Mouse (Mus musculus): ENCODE results near the gene Cenpf. TPM values are rescaled to one million over a fixed set of nuclear protein-coding genes. Genes with fewer than 3 reads are reported as not detected.

Gene Cenpf
- polyA plus RNA-seq, 2 experiments, result 12.0 to 43.2 TPM

GRCm38 (mm10) chr1:189686025-189686424 is 1.9 kb downstream of the Cenpf start:
- ATAC-seq (ENCODE audit: insufficient read depth) (no peak), DNase-seq (ENCODE audit: low read depth in 3 of 3, low spot score in 3 of 3) (no peak)
- Histone ChIP-seq H3K4me2 (ENCODE audit: low read depth) (peak overlapping the region; percentile 99), H3K27me3 (ENCODE audit: control insufficient read depth, insufficient read depth, low read length) (no peaks in the 10 kb centered on the region), H3K9ac (replicated peaks) (peak overlapping the region; percentile 85), H3K36me3 (replicated peaks; ENCODE audit: control insufficient read depth, insufficient read depth, low read depth) (peaks cover 47% of the 10 kb centered on the region), H3K9me3 (ENCODE audit: control insufficient read depth, low read length) (no peaks in the 10 kb centered on the region), H3K27ac (no peak overlapping the region), H3K4me1 (replicated peaks; ENCODE audit: control insufficient read depth in 2 of 2, insufficient read depth in 2 of 2, low read length in 1 of 2) (peaks cover 11 to 16% of the 10 kb centered on the region in 2 experiments), H3K4me3 (ENCODE audit: insufficient read depth in 1 of 2, low read depth in 2 of 2, low read length in 2 of 2) (peak overlapping the region; percentile 70 to 90; a peak in 3 of 4 replicates)
- WGBS (ENCODE audit: insufficient replicate concordance), result 76% methylated on average over 6 of the region's 6 CpGs
- TF ChIP-seq EP300 (IDR thresholded peaks at IDR 0.05; ENCODE audit: low read depth) (no peak), CTCF (IDR thresholded peaks at IDR 0.05; ENCODE audit: low read depth) (no peak)

GRCm38 (mm10) chr1:189684786-189685415 is 3.0 kb downstream of the Cenpf start:
- DNase-seq (ENCODE audit: low read depth in 3 of 3, low spot score in 3 of 3) (no peak), ATAC-seq (ENCODE audit: insufficient read depth) (no peak)
- H3K4me1 ChIP-seq (replicated peaks; ENCODE audit: control insufficient read depth in 2 of 2, insufficient read depth in 2 of 2, low read length in 1 of 2), result peaks cover 11 to 16% of the 10 kb centered on the region in 2 experiments
- peaks cover 58% of the 10 kb centered on the region for H3K36me3 ChIP-seq (replicated peaks; ENCODE audit: control insufficient read depth, insufficient read depth, low read depth)
- H3K9ac ChIP-seq (replicated peaks), result no peak overlapping the region
- H3K9me3 ChIP-seq (ENCODE audit: control insufficient read depth, low read length), result no peaks in the 10 kb centered on the region
- no peak overlapping the region for H3K4me3 ChIP-seq (ENCODE audit: insufficient read depth in 1 of 2, low read depth in 2 of 2, low read length in 2 of 2)
- 90% methylated on average over 9 of the region's 9 CpGs for WGBS (ENCODE audit: insufficient replicate concordance)
- H3K27me3 ChIP-seq (ENCODE audit: control insufficient read depth, insufficient read depth, low read length), result no peaks in the 10 kb centered on the region
- H3K4me2 ChIP-seq (ENCODE audit: low read depth), result no peak overlapping the region
- TF ChIP-seq EP300 (IDR thresholded peaks at IDR 0.05; ENCODE audit: low read depth), result no peak
- no peak for TF ChIP-seq CTCF (IDR thresholded peaks at IDR 0.05; ENCODE audit: low read depth)
- H3K27ac ChIP-seq, result no peak overlapping the region

- no peak for ATAC-seq (ENCODE audit: insufficient read depth)
- no peaks in the 10 kb centered on the region for H3K27me3 ChIP-seq (ENCODE audit: control insufficient read depth, insufficient read depth, low read length)
- H3K4me2 ChIP-seq (ENCODE audit: low read depth), result no peak overlapping the region
- WGBS (ENCODE audit: insufficient replicate concordance), result 86% methylated on average over 3 of the region's 3 CpGs
- no peak for DNase-seq (ENCODE audit: low read depth in 3 of 3, low spot score in 3 of 3)
- H3K27ac ChIP-seq, result no peak overlapping the region
- H3K9ac ChIP-seq (replicated peaks), result no peak overlapping the region
- TF ChIP-seq CTCF (IDR thresholded peaks at IDR 0.05; ENCODE audit: low read depth) (no peak), EP300 (IDR thresholded peaks at IDR 0.05; ENCODE audit: low read depth) (no peak)
- no peaks in the 10 kb centered on the region for H3K9me3 ChIP-seq (ENCODE audit: control insufficient read depth, low read length)
- no peak overlapping the region for H3K4me3 ChIP-seq (ENCODE audit: insufficient read depth in 1 of 2, low read depth in 2 of 2, low read length in 2 of 2)
- peaks cover 89% of the 10 kb centered on the region for H3K36me3 ChIP-seq (replicated peaks; ENCODE audit: control insufficient read depth, insufficient read depth, low read depth)
- no peaks in the 10 kb centered on the region for H3K4me1 ChIP-seq (replicated peaks; ENCODE audit: control insufficient read depth in 2 of 2, insufficient read depth in 2 of 2, low read length in 1 of 2)
Measured at GRCm38 (mm10) chr1:189679555-189679954, 8.3 kb downstream of the Cenpf start.

- no peak for TF ChIP-seq CTCF (IDR thresholded peaks at IDR 0.05; ENCODE audit: low read depth)
- no peak for TF ChIP-seq EP300 (IDR thresholded peaks at IDR 0.05; ENCODE audit: low read depth)
- H3K36me3 ChIP-seq (replicated peaks; ENCODE audit: control insufficient read depth, insufficient read depth, low read depth), result peaks cover 83% of the 10 kb centered on the region
Measured at GRCm38 (mm10) chr1:189675953-189676352, 11.9 kb downstream of the Cenpf start.

GRCm38 (mm10) chr1:189675421-189675820 is 12.5 kb downstream of the Cenpf start:
- Histone ChIP-seq H3K9ac (replicated peaks) (no peak overlapping the region), H3K4me3 (ENCODE audit: insufficient read depth in 1 of 2, low read depth in 2 of 2, low read length in 2 of 2) (no peak overlapping the region), H3K4me2 (ENCODE audit: low read depth) (no peak overlapping the region), H3K9me3 (ENCODE audit: control insufficient read depth, low read length) (no peaks in the 10 kb centered on the region), H3K27me3 (ENCODE audit: control insufficient read depth, insufficient read depth, low read length) (no peaks in the 10 kb centered on the region), H3K4me1 (replicated peaks; ENCODE audit: control insufficient read depth in 2 of 2, insufficient read depth in 2 of 2, low read length in 1 of 2) (no peaks in the 10 kb centered on the region), H3K27ac (no peak overlapping the region), H3K36me3 (replicated peaks; ENCODE audit: control insufficient read depth, insufficient read depth, low read depth) (peaks cover 82% of the 10 kb centered on the region)
- ATAC-seq (ENCODE audit: insufficient read depth), result no peak
- TF ChIP-seq EP300 (IDR thresholded peaks at IDR 0.05; ENCODE audit: low read depth) (no peak), CTCF (IDR thresholded peaks at IDR 0.05; ENCODE audit: low read depth) (peak; percentile 34; the same call in 1 of the 2 replicates)
- WGBS (ENCODE audit: insufficient replicate concordance), result 80% methylated on average over 1 of the region's 1 CpGs
- DNase-seq (ENCODE audit: low read depth in 3 of 3, low spot score in 3 of 3), result no peak

More at GRCm38 (mm10) chr1:189675953-189676352, 11.9 kb downstream of the Cenpf start:
- Histone ChIP-seq H3K9ac (replicated peaks) (no peak overlapping the region), H3K4me3 (ENCODE audit: insufficient read depth in 1 of 2, low read depth in 2 of 2, low read length in 2 of 2) (no peak overlapping the region), H3K4me1 (replicated peaks; ENCODE audit: control insufficient read depth in 2 of 2, insufficient read depth in 2 of 2, low read length in 1 of 2) (no peaks in the 10 kb centered on the region), H3K27ac (no peak overlapping the region), H3K9me3 (ENCODE audit: control insufficient read depth, low read length) (no peaks in the 10 kb centered on the region), H3K4me2 (ENCODE audit: low read depth) (no peak overlapping the region), H3K27me3 (ENCODE audit: control insufficient read depth, insufficient read depth, low read length) (no peaks in the 10 kb centered on the region)
- ATAC-seq (ENCODE audit: insufficient read depth) (no peak), DNase-seq (ENCODE audit: low read depth in 3 of 3, low spot score in 3 of 3) (no peak)
- 84% methylated on average over 4 of the region's 4 CpGs for WGBS (ENCODE audit: insufficient replicate concordance)

Data from liver, embryonic 14.5 days (tissue).